Comparison of ENCODE assay signal across 24 mouse cellular contexts in genomic region chr10:87986201-87986600, GRCm38 (mm10).
DNase-seq lines count a peak whose midpoint lies in the region; ATAC-seq and TF ChIP-seq lines count a peak whose summit lies in the region.
"Had no signal": no experiment of that assay in that cellular context is flagged by ENCODE, and none has a peak within 500 bp of the region (broad histone marks: within the 10 kb centered on the region; RNA-seq: fewer than 3 reads in every experiment).

No protein-coding gene starts in this region.

- no peak overlapping the region for H3K4me2 ChIP-seq in forebrain, embryonic 14.5 days (ENCODE audit: low read length)
- H3K4me2 ChIP-seq in forebrain, embryonic 12.5 days = no peak overlapping the region
- no peak overlapping the region for H3K4me2 ChIP-seq in hindbrain, postnatal 0 days (ENCODE audit: low read depth, low read length)
- no peak overlapping the region for H3K4me2 ChIP-seq in hindbrain, embryonic 16.5 days (ENCODE audit: low read length)
- H3K4me2 ChIP-seq in midbrain, postnatal 0 days (ENCODE audit: low read depth, low read length, poor library complexity, severe bottlenecking) = no peak overlapping the region
- H3K4me2 ChIP-seq: heart, embryonic 12.5 days; hindbrain, embryonic 12.5 days; intestine, embryonic 15.5 days; limb, embryonic 15.5 days; lung, embryonic 15.5 days had no signal

- H3K9me3 ChIP-seq in forebrain, embryonic 14.5 days (replicated peaks; ENCODE audit: control insufficient read depth, low read length) = no peaks in the 10 kb centered on the region
- no peaks in the 10 kb centered on the region for H3K9me3 ChIP-seq in forebrain, embryonic 12.5 days
- no peaks in the 10 kb centered on the region for H3K9me3 ChIP-seq in hindbrain, postnatal 0 days (ENCODE audit: low read length)
- H3K9me3 ChIP-seq in hindbrain, embryonic 16.5 days (ENCODE audit: control insufficient read depth, low read length) = no peaks in the 10 kb centered on the region
- H3K9me3 ChIP-seq in midbrain, postnatal 0 days (ENCODE audit: low read length) = no peaks in the 10 kb centered on the region
- H3K9me3 ChIP-seq in midbrain, embryonic 10.5 days (replicated peaks) = no peaks in the 10 kb centered on the region
- H3K9me3 ChIP-seq: heart, embryonic 12.5 days; hindbrain, embryonic 12.5 days; intestine, embryonic 15.5 days; limb, embryonic 15.5 days; lung, embryonic 15.5 days had no signal

- ATAC-seq in forebrain, embryonic 14.5 days = peak; percentile 67; the same call in 1 of the 2 replicates
- ATAC-seq in forebrain, embryonic 12.5 days (ENCODE audit: low FRiP score) = no peak
- no peak for ATAC-seq in hindbrain, postnatal 0 days
- no peak for ATAC-seq in hindbrain, embryonic 16.5 days
- ATAC-seq in midbrain, postnatal 0 days (ENCODE audit: low FRiP score) = no peak
- ATAC-seq: intestine, embryonic 15.5 days; Patski had no signal

- no peaks in the 10 kb centered on the region for H3K36me3 ChIP-seq in forebrain, embryonic 14.5 days (ENCODE audit: control insufficient read depth, insufficient read depth, low read length)
- H3K36me3 ChIP-seq in forebrain, embryonic 12.5 days (replicated peaks) = no peaks in the 10 kb centered on the region
- no peaks in the 10 kb centered on the region for H3K36me3 ChIP-seq in hindbrain, postnatal 0 days (ENCODE audit: insufficient read depth, low read length)
- no peaks in the 10 kb centered on the region for H3K36me3 ChIP-seq in hindbrain, embryonic 16.5 days (ENCODE audit: control insufficient read depth, insufficient read depth, low read length)
- H3K36me3 ChIP-seq in midbrain, postnatal 0 days (ENCODE audit: insufficient read depth, low read length) = no peaks in the 10 kb centered on the region
- H3K36me3 ChIP-seq in midbrain, embryonic 10.5 days = no peaks in the 10 kb centered on the region
- H3K36me3 ChIP-seq: heart, embryonic 12.5 days; hindbrain, embryonic 12.5 days; intestine, embryonic 15.5 days; limb, embryonic 15.5 days; lung, embryonic 15.5 days had no signal

- TF ChIP-seq CTCF in hindbrain, postnatal 0 days (IDR thresholded peaks at IDR 0.05; ENCODE audit: low read depth) = no peak
- no peak for TF ChIP-seq CTCF in midbrain, postnatal 0 days (IDR thresholded peaks at IDR 0.05)
- TF ChIP-seq CTCF in brain, embryonic 14.5 days (IDR thresholded peaks at IDR 0.05; ENCODE audit: borderline replicate concordance, extremely low read depth, insufficient read depth, insufficient read length) = no peak

- H3K27me3 ChIP-seq in forebrain, embryonic 14.5 days (replicated peaks; ENCODE audit: control insufficient read depth, insufficient read depth, low read length) = no peaks in the 10 kb centered on the region
- no peaks in the 10 kb centered on the region for H3K27me3 ChIP-seq in forebrain, embryonic 12.5 days
- no peaks in the 10 kb centered on the region for H3K27me3 ChIP-seq in hindbrain, postnatal 0 days (ENCODE audit: insufficient read depth, low read length)
- H3K27me3 ChIP-seq in hindbrain, embryonic 16.5 days (replicated peaks; ENCODE audit: control insufficient read depth, insufficient read depth, low read length) = no peaks in the 10 kb centered on the region
- no peaks in the 10 kb centered on the region for H3K27me3 ChIP-seq in midbrain, postnatal 0 days (ENCODE audit: insufficient read depth, low read length)
- no peaks in the 10 kb centered on the region for H3K27me3 ChIP-seq in midbrain, embryonic 10.5 days (ENCODE audit: low read depth, poor library complexity, severe bottlenecking)
- H3K27me3 ChIP-seq: heart, embryonic 12.5 days; hindbrain, embryonic 12.5 days; intestine, embryonic 15.5 days; limb, embryonic 15.5 days; lung, embryonic 15.5 days; Patski had no signal

- no peak for TF ChIP-seq POLR2A in brain, embryonic 14.5 days (IDR thresholded peaks at IDR 0.05; ENCODE audit: borderline replicate concordance, extremely low read depth, insufficient read depth, insufficient read length, poor library complexity, severe bottlenecking)

- peak; percentile 61 for DNase-seq in forebrain, embryonic 14.5 days (ENCODE audit: low spot score)
- DNase-seq in hindbrain, postnatal 0 days (ENCODE audit: low spot score) = peak; percentile 43
- DNase-seq in midbrain, postnatal 0 days (ENCODE audit: low spot score) = peak; percentile 37
- DNase-seq in midbrain, embryonic 10.5 days (ENCODE audit: low spot score) = no peak
- DNase-seq in brain, embryonic 14.5 days (ENCODE audit: low read depth) = peak; percentile 69
- no peak for DNase-seq in gastrocnemius, adult 18-20 months (ENCODE audit: low spot score)
- DNase-seq: cerebellum, adult 11-12 months; gastrocnemius, postnatal 10 days; heart, postnatal 10 days; kidney, adult 8-10 months; kidney, postnatal 10 days; lung, postnatal 4 days; thymus, adult 2 months; thymus, postnatal 4 days had no signal

- WGBS in forebrain, embryonic 14.5 days = 64% methylated on average over 3 of the region's 3 CpGs
- 87% methylated on average over 3 of the region's 3 CpGs for WGBS in forebrain, embryonic 12.5 days
- WGBS in hindbrain, postnatal 0 days = 64% methylated on average over 3 of the region's 3 CpGs
- 62% methylated on average over 3 of the region's 3 CpGs for WGBS in hindbrain, embryonic 16.5 days
- 79% methylated on average over 3 of the region's 3 CpGs for WGBS in midbrain, postnatal 0 days
- WGBS in midbrain, embryonic 10.5 days = 90% methylated on average over 3 of the region's 3 CpGs

- no peaks in the 10 kb centered on the region; the same call in 1 of the 2 replicates for H3K4me1 ChIP-seq in forebrain, embryonic 14.5 days (ENCODE audit: control insufficient read depth, insufficient read depth, low read length)
- H3K4me1 ChIP-seq in forebrain, embryonic 12.5 days = peaks cover 4% of the 10 kb centered on the region; the same call in 1 of the 2 replicates
- no peaks in the 10 kb centered on the region for H3K4me1 ChIP-seq in hindbrain, postnatal 0 days (ENCODE audit: insufficient read depth, low read length)
- H3K4me1 ChIP-seq in hindbrain, embryonic 16.5 days (ENCODE audit: control insufficient read depth, insufficient read depth, low read depth, low read length) = no peaks in the 10 kb centered on the region
- no peaks in the 10 kb centered on the region for H3K4me1 ChIP-seq in midbrain, postnatal 0 days (ENCODE audit: insufficient read depth, low read length)
- no peaks in the 10 kb centered on the region; the same call in 1 of the 2 replicates for H3K4me1 ChIP-seq in midbrain, embryonic 10.5 days
- H3K4me1 ChIP-seq: heart, embryonic 12.5 days; hindbrain, embryonic 12.5 days; intestine, embryonic 15.5 days; limb, embryonic 15.5 days; lung, embryonic 15.5 days had no signal

- H3K9ac ChIP-seq in forebrain, embryonic 14.5 days (ENCODE audit: low read length) = no peak overlapping the region
- H3K9ac ChIP-seq in forebrain, embryonic 12.5 days = no peak overlapping the region
- H3K9ac ChIP-seq in hindbrain, postnatal 0 days (replicated peaks; ENCODE audit: low read length) = no peak overlapping the region
- H3K9ac ChIP-seq in hindbrain, embryonic 16.5 days (ENCODE audit: low read depth, low read length) = no peak overlapping the region
- H3K9ac ChIP-seq in midbrain, postnatal 0 days (replicated peaks; ENCODE audit: low read length, poor library complexity, severe bottlenecking) = no peak overlapping the region
- H3K9ac ChIP-seq: heart, embryonic 12.5 days; hindbrain, embryonic 12.5 days; intestine, embryonic 15.5 days; limb, embryonic 15.5 days; liver, embryonic 14.5 days; lung, embryonic 15.5 days had no signal

- H3K4me3 ChIP-seq in forebrain, embryonic 14.5 days (ENCODE audit: low read depth, low read length) = no peak overlapping the region
- no peak overlapping the region for H3K4me3 ChIP-seq in forebrain, embryonic 12.5 days (replicated peaks)
- H3K4me3 ChIP-seq in hindbrain, postnatal 0 days (ENCODE audit: low read length) = no peak overlapping the region
- no peak overlapping the region for H3K4me3 ChIP-seq in hindbrain, embryonic 16.5 days (ENCODE audit: low read length)
- no peak overlapping the region for H3K4me3 ChIP-seq in midbrain, postnatal 0 days (ENCODE audit: low read depth, low read length)
- no peak overlapping the region for H3K4me3 ChIP-seq in midbrain, embryonic 10.5 days
- H3K4me3 ChIP-seq: heart, embryonic 12.5 days; hindbrain, embryonic 12.5 days; intestine, embryonic 15.5 days; limb, embryonic 15.5 days; lung, embryonic 15.5 days had no signal

- H3K27ac ChIP-seq in forebrain, embryonic 14.5 days (ENCODE audit: low read depth, low read length) = no peak overlapping the region
- H3K27ac ChIP-seq in forebrain, embryonic 12.5 days = no peak overlapping the region
- no peak overlapping the region for H3K27ac ChIP-seq in hindbrain, postnatal 0 days
- no peak overlapping the region for H3K27ac ChIP-seq in hindbrain, embryonic 16.5 days (ENCODE audit: low read depth, low read length)
- H3K27ac ChIP-seq in midbrain, postnatal 0 days (ENCODE audit: low read depth, low read length) = no peak overlapping the region
- no peak overlapping the region for H3K27ac ChIP-seq in midbrain, embryonic 10.5 days (replicated peaks)
- H3K27ac ChIP-seq: hindbrain, embryonic 12.5 days; intestine, embryonic 15.5 days; limb, embryonic 15.5 days; liver, embryonic 14.5 days; lung, embryonic 15.5 days; stomach, postnatal 0 days had no signal

Comparison
In these comparisons a context has a peak if more than half of its experiments do, and no peak if none do; other contexts are left out.
1. DNase-seq: peak in forebrain, embryonic 14.5 days (single experiment), hindbrain, postnatal 0 days (single experiment), midbrain, postnatal 0 days (single experiment) and brain, embryonic 14.5 days (single experiment); none in midbrain, embryonic 10.5 days (single experiment) and gastrocnemius, adult 18-20 months (single experiment).